Mouse (Mus musculus) intestine, embryonic 14.5 days (tissue): Measurements from ENCODE around the gene Jazf1. TPM values are rescaled to one million over a fixed set of nuclear protein-coding genes. Genes with fewer than 3 reads are reported as not detected.

ENCODE experiments used
- ATAC-seq: fragments of 200-750 bp; cut with Nextera tagmentation; replicated peaks from 2 replicates; pipeline ENCODE4 v1.8.0; 2017; ENCODE audit warnings: low read depth, moderate number of reproducible peaks, moderate TSS enrichment, moderate library complexity; ENCODE audit not compliant: low FRiP score, low TSS enrichment
- DNase-seq: peaks from one replicate; pipeline ENCODE4 v3.0.0-alpha.2; 2018; ENCODE audit warnings: low spot score
- H3K27ac ChIP-seq: fragments of 300-500 bp; sonication (generic); 2 replicates; pipeline ENCODE4 v1.5.1; 2014; ENCODE audit warnings: low read depth, mild to moderate bottlenecking, control low read depth
- H3K27me3 ChIP-seq: fragments of 300-500 bp; sonication (generic); replicated peaks from 2 replicates; pipeline ENCODE4 v1.6.1; 2014; ENCODE audit warnings: low read length, control low read depth; ENCODE audit not compliant: control insufficient read depth, insufficient read depth
- H3K36me3 ChIP-seq: fragments of 300-500 bp; sonication (generic); 2 replicates; pipeline ENCODE4 v1.6.1; 2014; ENCODE audit warnings: low read length, control low read depth; ENCODE audit not compliant: control insufficient read depth, insufficient read depth
- H3K4me1 ChIP-seq: fragments of 300-500 bp; sonication (generic); replicated peaks from 2 replicates; pipeline ENCODE4 v1.6.1; 2014; ENCODE audit warnings: low read length, control low read depth, mixed read lengths; ENCODE audit not compliant: control insufficient read depth, insufficient read depth
- H3K4me2 ChIP-seq: fragments of 300-500 bp; sonication (generic); 2 replicates; pipeline ENCODE4 v1.6.1; 2014; ENCODE audit warnings: low read length
- H3K4me3 ChIP-seq: fragments of 300-500 bp; sonication (generic); 2 replicates; pipeline ENCODE4 v1.5.1; 2014; ENCODE audit warnings: low read depth, low read length, control low read depth, mixed read lengths
- H3K9ac ChIP-seq: fragments of 300-500 bp; sonication (generic); 2 replicates; pipeline ENCODE4 v1.6.1; 2014; ENCODE audit warnings: mild to moderate bottlenecking, low read length
- H3K9me3 ChIP-seq: fragments of 300-500 bp; sonication (generic); 2 replicates; pipeline ENCODE4 v1.6.1; 2016; ENCODE audit warnings: low read length, control low read depth; ENCODE audit not compliant: control insufficient read depth
- WGBS: fragments of 180-500 bp; shearing (Covaris S2); extraction: QIAGEN DNeasy Blood & Tissue Kit; methylation state at CpG from one replicate; pipeline ENCODE4 v1.1.7; 2014; 5-methylcytosine and 5-hydroxymethylcytosine counted together
- polyA plus RNA-seq: library from polyadenylated mRNA; unstranded; fragments of >200 nt; fragmentation: Nextera tagmentation; extraction: Ambion mirVana; gene quantifications from 2 replicates; pipeline ENCODE4 v1.2.1, GENCODE M21; 2014

The Jazf1 gene
- polyA plus RNA-seq, 1 experiment from 2014 or later: 6.9 TPM

DNA sequence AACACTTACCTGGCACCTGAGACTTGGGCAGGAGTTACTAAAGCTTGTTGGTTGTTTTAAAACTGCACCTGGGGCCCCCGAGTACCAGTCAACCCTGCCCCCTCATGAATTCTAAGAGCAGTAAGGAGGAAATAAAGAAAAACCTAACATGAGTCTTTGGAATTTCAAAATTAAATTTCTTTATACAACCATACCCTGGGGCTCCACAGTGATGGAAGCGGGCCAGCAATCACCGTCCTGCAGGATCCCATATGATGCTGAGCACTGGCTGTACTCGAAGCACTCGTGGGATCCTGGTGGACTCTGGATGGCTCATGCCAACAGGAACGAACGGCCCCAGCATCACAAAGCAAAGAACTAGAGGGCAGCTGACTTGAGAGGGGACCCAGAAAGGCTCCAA, 149.0 kb downstream of the Jazf1 start:
- WGBS: 70% methylated on average over 7 of the region's 7 CpGs
- no peak overlapping the region for H3K4me3 ChIP-seq
- ATAC-seq: no peak
- H3K36me3 ChIP-seq: no peaks in the 10 kb centered on the region
- no peak for DNase-seq
- no peak overlapping the region for H3K27ac ChIP-seq
- H3K4me1 ChIP-seq: no peaks in the 10 kb centered on the region
- no peak overlapping the region for H3K9ac ChIP-seq
- H3K27me3 ChIP-seq: no peaks in the 10 kb centered on the region
- no peaks in the 10 kb centered on the region for H3K9me3 ChIP-seq
- H3K4me2 ChIP-seq: no peak overlapping the region

DNA sequence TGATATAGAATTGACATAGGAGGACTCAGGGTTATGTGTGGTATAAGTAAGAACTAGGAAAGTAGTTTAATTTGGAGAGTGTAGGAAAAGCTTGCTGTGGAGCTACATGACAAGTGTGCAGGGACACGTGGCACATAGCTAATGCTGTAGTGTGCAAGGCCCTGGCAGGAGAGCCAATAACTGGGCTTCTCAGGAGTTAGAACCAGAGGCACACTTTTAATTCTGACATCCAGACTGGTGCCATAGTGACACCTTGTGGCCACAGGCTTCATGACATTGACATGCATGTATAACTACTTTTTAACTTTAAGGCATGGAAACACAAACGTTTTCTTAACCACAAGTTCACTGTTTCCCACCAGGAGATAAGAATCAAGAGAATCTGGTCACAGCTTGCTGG, 149.5 kb downstream of the Jazf1 start:
- no peaks in the 10 kb centered on the region for H3K27me3 ChIP-seq
- no peaks in the 10 kb centered on the region for H3K9me3 ChIP-seq
- no peak overlapping the region for H3K4me2 ChIP-seq
- H3K9ac ChIP-seq: no peak overlapping the region
- ATAC-seq (no peak), DNase-seq (peak; percentile 90)
- no peak overlapping the region for H3K4me3 ChIP-seq
- H3K36me3 ChIP-seq: no peaks in the 10 kb centered on the region
- H3K27ac ChIP-seq: no peak overlapping the region
- H3K4me1 ChIP-seq: no peaks in the 10 kb centered on the region
- 1% methylated on average over 2 of the region's 2 CpGs for WGBS

DNA sequence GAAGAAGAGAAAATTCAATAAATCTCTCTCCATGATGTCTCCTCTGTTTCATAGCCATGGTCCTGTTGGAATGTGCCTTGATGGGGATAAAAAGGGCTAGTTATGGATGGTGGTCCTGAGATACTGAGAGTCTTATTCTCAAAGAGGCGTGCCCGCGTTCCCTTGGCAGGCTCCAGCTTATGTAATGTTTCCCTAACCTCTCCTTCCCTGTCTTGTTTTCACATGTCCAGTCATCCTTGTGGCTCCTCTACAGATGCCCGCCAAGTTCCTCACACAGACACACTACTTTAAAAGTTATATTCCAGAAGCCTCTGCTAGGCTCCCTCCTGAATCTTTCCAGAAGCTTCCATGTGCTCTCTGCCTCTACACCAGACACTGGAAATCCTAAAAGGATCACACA, 151.0 kb downstream of the Jazf1 start:
- H3K4me3 ChIP-seq: no peak overlapping the region
- ATAC-seq: no peak
- 93% methylated on average over 4 of the region's 4 CpGs for WGBS

DNA sequence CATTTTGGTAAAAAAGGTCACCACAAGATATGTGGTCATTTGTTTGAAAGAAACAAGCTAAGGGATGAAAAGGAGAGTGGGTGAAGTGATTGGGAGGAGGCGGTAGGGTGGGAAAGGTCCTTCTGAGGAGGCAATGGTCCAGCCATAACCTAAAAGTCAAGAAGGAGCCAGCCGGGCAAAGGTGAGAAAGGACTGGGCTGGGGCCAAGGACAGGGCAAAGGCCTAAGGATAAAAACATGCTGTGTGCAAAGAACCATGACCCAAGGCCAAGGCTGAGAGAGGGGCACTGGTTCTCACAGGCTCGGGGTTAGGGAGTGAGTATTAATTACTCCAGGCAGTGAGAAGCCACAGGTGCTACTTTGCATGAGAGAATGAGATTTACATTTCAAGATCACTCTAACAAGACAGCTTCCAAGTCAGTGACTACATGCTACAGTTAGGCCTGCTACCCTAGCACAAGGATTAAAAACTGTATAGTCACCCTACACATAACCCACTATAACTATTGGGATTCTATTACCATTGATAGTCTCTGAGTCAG, 151.5 kb downstream of the Jazf1 start:
- H3K4me1 ChIP-seq: no peaks in the 10 kb centered on the region
- H3K9me3 ChIP-seq: no peaks in the 10 kb centered on the region
- ATAC-seq (no peak), DNase-seq (no peak)
- no peak overlapping the region for H3K9ac ChIP-seq
- H3K4me2 ChIP-seq: no peak overlapping the region
- no peaks in the 10 kb centered on the region for H3K36me3 ChIP-seq
- no peak overlapping the region for H3K27ac ChIP-seq
- WGBS: 82% methylated on average over 3 of the region's 3 CpGs
- no peak overlapping the region for H3K4me3 ChIP-seq
- no peaks in the 10 kb centered on the region for H3K27me3 ChIP-seq

More for the DNA sequence above, 151.0 kb downstream of the Jazf1 start:
- Histone ChIP-seq H3K36me3 (no peaks in the 10 kb centered on the region), H3K27ac (no peak overlapping the region), H3K27me3 (no peaks in the 10 kb centered on the region), H3K4me1 (no peaks in the 10 kb centered on the region), H3K9ac (no peak overlapping the region), H3K4me2 (no peak overlapping the region), H3K9me3 (no peaks in the 10 kb centered on the region)
- no peak for DNase-seq

DNA sequence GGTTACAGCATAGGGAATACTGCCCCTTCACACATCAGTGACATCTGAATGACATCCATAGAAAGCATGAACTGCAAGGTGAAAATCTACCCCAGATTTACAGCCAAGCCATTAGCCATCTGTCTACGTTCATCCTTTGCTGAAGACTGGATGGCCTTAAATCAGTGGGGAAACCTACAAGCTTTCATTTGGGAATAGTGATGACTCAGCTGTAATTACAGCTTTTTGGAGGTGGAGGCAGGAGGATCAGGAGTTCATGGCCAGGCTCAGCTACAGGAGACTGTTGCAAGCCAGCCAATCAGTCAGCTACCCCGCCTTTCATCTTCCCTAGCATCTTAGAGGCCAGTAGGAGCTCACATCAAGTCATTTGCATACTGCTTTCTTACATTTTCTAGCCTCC, 153.5 kb downstream of the Jazf1 start:
- DNase-seq (no peak), ATAC-seq (no peak)
- H3K4me1 ChIP-seq: no peaks in the 10 kb centered on the region
- H3K27ac ChIP-seq: no peak overlapping the region
- 76% methylated on average over 2 of the region's 2 CpGs for WGBS
- no peak overlapping the region for H3K4me2 ChIP-seq
- no peak overlapping the region for H3K4me3 ChIP-seq
- no peak overlapping the region for H3K9ac ChIP-seq
- H3K9me3 ChIP-seq: no peaks in the 10 kb centered on the region
- no peaks in the 10 kb centered on the region for H3K27me3 ChIP-seq
- no peaks in the 10 kb centered on the region for H3K36me3 ChIP-seq

DNA sequence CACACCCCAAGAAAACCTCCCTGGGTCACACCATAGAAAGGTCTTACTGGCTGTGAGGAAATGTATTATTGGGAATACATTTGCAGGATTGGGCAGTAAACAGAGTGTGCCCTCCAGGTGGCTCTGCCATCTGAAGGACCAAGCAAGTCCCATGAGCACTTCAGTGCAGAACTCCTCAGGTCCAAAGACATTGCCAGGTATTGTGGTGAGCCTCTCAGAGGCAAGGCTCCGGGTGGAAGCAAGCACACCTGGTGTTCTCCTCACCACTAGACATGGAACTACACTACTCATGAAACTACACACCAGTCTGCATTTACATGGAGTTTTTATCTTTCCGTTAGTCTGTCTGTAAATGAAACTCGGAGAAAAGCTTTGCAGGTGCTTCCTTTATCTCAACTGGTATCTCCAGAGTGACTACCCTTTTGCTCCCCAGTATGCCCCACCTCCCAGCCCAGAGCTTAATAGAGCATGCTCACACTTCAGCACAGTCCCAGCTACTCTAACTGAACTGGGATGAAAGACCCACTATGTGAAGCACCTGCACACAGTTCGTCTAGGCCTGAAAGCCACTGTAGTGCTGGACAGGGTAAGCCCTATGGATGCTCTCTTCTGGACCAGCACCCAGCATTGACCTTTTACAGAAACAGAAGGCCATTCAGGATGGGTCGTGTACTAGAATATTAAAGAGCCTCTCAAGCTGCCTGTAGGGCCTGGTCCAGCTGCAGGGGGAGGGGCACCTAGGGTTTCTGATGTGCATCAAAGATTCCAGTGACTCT, 156.1 kb downstream of the Jazf1 start:
- 75% methylated on average over 5 of the region's 5 CpGs for WGBS
- Histone ChIP-seq H3K4me2 (no peak overlapping the region), H3K27me3 (no peaks in the 10 kb centered on the region), H3K4me1 (no peaks in the 10 kb centered on the region), H3K9me3 (no peaks in the 10 kb centered on the region), H3K9ac (no peak overlapping the region), H3K27ac (no peak overlapping the region), H3K4me3 (no peak overlapping the region), H3K36me3 (no peaks in the 10 kb centered on the region)
- ATAC-seq (no peak), DNase-seq (no peak)

DNA sequence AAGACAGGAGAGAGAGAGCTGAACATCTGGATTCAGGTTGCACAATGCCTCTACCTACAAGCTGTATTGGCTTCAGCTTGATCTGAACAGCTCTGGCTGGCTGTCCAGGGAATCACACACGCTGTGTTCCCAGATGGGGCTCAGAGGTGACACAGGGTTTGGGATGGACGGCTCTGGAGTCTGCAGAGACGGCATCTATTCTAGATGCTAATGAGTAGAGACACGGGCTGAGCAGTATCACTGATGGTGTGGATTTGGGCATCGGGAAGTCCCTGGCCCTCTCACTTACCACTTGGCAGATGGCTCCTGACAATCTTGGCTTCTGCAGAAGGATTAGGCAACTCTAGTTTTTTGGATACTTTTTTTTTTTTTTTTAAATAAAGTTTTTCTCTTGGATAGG, 161.6 kb downstream of the Jazf1 start:
- Histone ChIP-seq H3K9me3 (no peaks in the 10 kb centered on the region), H3K27ac (no peak overlapping the region), H3K9ac (no peak overlapping the region), H3K4me1 (peaks cover 11% of the 10 kb centered on the region; the same call in 1 of the 2 replicates), H3K4me2 (no peak overlapping the region), H3K4me3 (no peak overlapping the region), H3K36me3 (no peaks in the 10 kb centered on the region), H3K27me3 (no peaks in the 10 kb centered on the region)
- 90% methylated on average over 5 of the region's 5 CpGs for WGBS
- DNase-seq (no peak), ATAC-seq (no peak)

DNA sequence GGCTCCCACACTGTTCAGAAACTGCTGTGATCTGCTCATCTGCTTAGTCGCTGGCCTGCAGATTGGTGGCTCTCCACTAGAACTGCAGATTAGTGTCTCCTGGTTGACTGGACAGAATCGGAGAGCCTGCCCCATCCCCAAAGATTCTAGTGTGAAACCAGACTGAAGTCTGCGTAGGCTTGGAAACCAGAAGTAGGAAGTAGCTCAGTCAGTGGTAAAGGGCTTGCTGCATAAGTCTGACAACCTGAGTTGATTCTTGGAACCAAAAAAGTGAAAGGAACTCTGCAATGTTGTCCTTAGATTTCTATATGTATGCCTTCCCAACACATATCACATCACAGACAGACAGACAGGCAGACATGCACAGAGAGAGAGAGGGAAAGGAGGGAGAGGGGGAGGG, 163.3 kb downstream of the Jazf1 start:
- no peak for ATAC-seq
- H3K27ac ChIP-seq: no peak overlapping the region
- no peaks in the 10 kb centered on the region for H3K36me3 ChIP-seq
- H3K4me3 ChIP-seq: no peak overlapping the region
- 48% methylated on average over 3 of the region's 3 CpGs for WGBS
- no peaks in the 10 kb centered on the region for H3K27me3 ChIP-seq
- H3K9ac ChIP-seq: no peak overlapping the region
- no peak for DNase-seq
- H3K9me3 ChIP-seq: no peaks in the 10 kb centered on the region
- peaks cover 11% of the 10 kb centered on the region; the same call in 1 of the 2 replicates for H3K4me1 ChIP-seq
- no peak overlapping the region for H3K4me2 ChIP-seq
